Mouse (Mus musculus) lung, postnatal 0 days (tissue): ENCODE results near the gene Olfr569.

Experiments
- CTCF ChIP-seq: IDR thresholded peaks from 2 replicates; pipeline ENCODE4 v1.5.1; 2016; ENCODE audit warnings: antibody characterized with exemption, mild to moderate bottlenecking
- EP300 ChIP-seq: IDR thresholded peaks from 2 replicates; pipeline ENCODE4 v1.6.1; 2016; ENCODE audit warnings: antibody characterized with exemption, mild to moderate bottlenecking, control low read depth

- TF ChIP-seq CTCF (no peak), EP300 (no peak)
Observed at GRCm38 (mm10) chr7:102855807-102856206, 34.9 kb downstream of the Olfr569 start.
